In genomic region chr1:171085718-171086117, GRCm38 (mm10) we compare ENCODE assay signal across 8 mouse cellular contexts. TPM values are rescaled to one million over a fixed set of nuclear protein-coding genes. Genes with fewer than 3 reads are reported as not detected.
DNase-seq lines count a peak whose midpoint lies in the region; ATAC-seq and TF ChIP-seq lines count a peak whose summit lies in the region.

No protein-coding gene starts in this region.

- WGBS in heart, embryonic 11.5 days (ENCODE audit: insufficient replicate concordance): 1% methylated on average over 26 of the region's 26 CpGs
- WGBS in hindbrain, embryonic 13.5 days: under 1% methylated on average over 26 of the region's 26 CpGs
- 1% methylated on average over 26 of the region's 26 CpGs for WGBS in midbrain, embryonic 14.5 days

- no peak for TF ChIP-seq CTCF in cortical plate, adult 2 months (IDR thresholded peaks at IDR 0.05; ENCODE audit: extremely low read depth, insufficient read depth, low read length)

- TF ChIP-seq POLR2A in cortical plate, adult 2 months (IDR thresholded peaks at IDR 0.05; ENCODE audit: extremely low read depth, insufficient read depth, low read length): no peak

- no peaks in the 10 kb centered on the region for H3K4me1 ChIP-seq in heart, embryonic 11.5 days (ENCODE audit: control insufficient read depth, insufficient read depth, low read length)
- no peaks in the 10 kb centered on the region for H3K4me1 ChIP-seq in cortical plate, adult 2 months (ENCODE audit: control insufficient read depth, insufficient read depth, low read length)
- peaks cover 7% of the 10 kb centered on the region; the same call in 1 of the 2 replicates for H3K4me1 ChIP-seq in hindbrain, embryonic 13.5 days (replicated peaks)
- no peaks in the 10 kb centered on the region for H3K4me1 ChIP-seq in midbrain, embryonic 14.5 days (ENCODE audit: control insufficient read depth, insufficient read depth, low read length)

- no peak overlapping the region for H3K27ac ChIP-seq in heart, embryonic 11.5 days (ENCODE audit: low read depth, low read length)
- no peak overlapping the region for H3K27ac ChIP-seq in cortical plate, adult 2 months (ENCODE audit: insufficient read depth, low read length)
- H3K27ac ChIP-seq in hindbrain, embryonic 13.5 days: no peak overlapping the region
- H3K27ac ChIP-seq in midbrain, embryonic 14.5 days (replicated peaks; ENCODE audit: low read depth, low read length): no peak overlapping the region

- no peaks in the 10 kb centered on the region for H3K36me3 ChIP-seq in heart, embryonic 11.5 days (ENCODE audit: control insufficient read depth, insufficient read depth, low read length)
- H3K36me3 ChIP-seq in hindbrain, embryonic 13.5 days: no peaks in the 10 kb centered on the region
- no peaks in the 10 kb centered on the region for H3K36me3 ChIP-seq in midbrain, embryonic 14.5 days (ENCODE audit: control insufficient read depth, insufficient read depth, low read length)

- peak overlapping the region; percentile 82 for H3K4me2 ChIP-seq in heart, embryonic 11.5 days
- H3K4me2 ChIP-seq in hindbrain, embryonic 13.5 days: peak overlapping the region; percentile 77
- peak overlapping the region; percentile 73 for H3K4me2 ChIP-seq in midbrain, embryonic 14.5 days (ENCODE audit: low read length)

- peaks cover 13% of the 10 kb centered on the region for H3K27me3 ChIP-seq in heart, embryonic 11.5 days (ENCODE audit: control insufficient read depth, insufficient read depth, low read length)
- peaks cover 47% of the 10 kb centered on the region for H3K27me3 ChIP-seq in hindbrain, embryonic 13.5 days
- H3K27me3 ChIP-seq in midbrain, embryonic 14.5 days (ENCODE audit: control insufficient read depth, insufficient read depth, low read length): peaks cover 12% of the 10 kb centered on the region

- H3K4me3 ChIP-seq in heart, embryonic 11.5 days (ENCODE audit: low read depth, low read length): peak overlapping the region; percentile 52
- H3K4me3 ChIP-seq in cortical plate, adult 2 months (ENCODE audit: insufficient read depth, low read length): peak overlapping the region; percentile 24
- peak overlapping the region; percentile 52 for H3K4me3 ChIP-seq in hindbrain, embryonic 13.5 days
- H3K4me3 ChIP-seq in midbrain, embryonic 14.5 days (replicated peaks; ENCODE audit: low read depth, low read length): peak overlapping the region; percentile 51

- 0 out of 2 replicates have a peak overlapping the region, but pooled peaks have one; percentile 54 for H3K9ac ChIP-seq in heart, embryonic 11.5 days (ENCODE audit: low read depth, low read length)
- H3K9ac ChIP-seq in hindbrain, embryonic 13.5 days: peak overlapping the region; percentile 72
- H3K9ac ChIP-seq in midbrain, embryonic 14.5 days (replicated peaks; ENCODE audit: low read length): peak overlapping the region; percentile 51

- ATAC-seq in heart, embryonic 11.5 days (replicated peaks; ENCODE audit: insufficient number of reproducible peaks, low FRiP score, low TSS enrichment): no peak
- peak; percentile 12; the same call in 1 of the 2 replicates for ATAC-seq in hindbrain, embryonic 13.5 days (ENCODE audit: low FRiP score)
- no peak for ATAC-seq in midbrain, embryonic 14.5 days (ENCODE audit: low FRiP score, low TSS enrichment)

- DNase-seq in heart, postnatal 10 days: no peak
- peak; percentile 65 for DNase-seq in midbrain, embryonic 14.5 days
- DNase-seq in adrenal gland, postnatal 36 days: no peak
- DNase-seq in cerebellum, adult 11-12 months: no peak
- no peak for DNase-seq in urinary bladder, adult 18-20 months (ENCODE audit: low spot score in 2 of 2)

- intact Hi-C loops in heart, postnatal 10 days (cut with DNase I): no loop called here

- H3K9me3 ChIP-seq in heart, embryonic 11.5 days (replicated peaks; ENCODE audit: control insufficient read depth, low read length): no peaks in the 10 kb centered on the region
- H3K9me3 ChIP-seq in hindbrain, embryonic 13.5 days: no peaks in the 10 kb centered on the region
- H3K9me3 ChIP-seq in midbrain, embryonic 14.5 days (ENCODE audit: control insufficient read depth, low read length): no peaks in the 10 kb centered on the region

RNA-seq across cellular contexts. Expression of gene Fcgr3, which starts 21.0 kb away (rescaled TPM):
- polyA plus RNA-seq in heart, embryonic 11.5 days (2014; fragmentation: Nextera tagmentation; extraction: Ambion mirVana): 3.8 and 4.4 TPM in 2 replicates
- total RNA-seq in heart, postnatal 10 days (2021): 1 to 10 TPM; 7.4 to 8.9 TPM
- 20.6 and 21.1 TPM in 2 replicates for polyA plus RNA-seq in cortical plate, adult 2 months (2012; rRNA removed)
- 8.1 and 10.0 TPM in 2 replicates for polyA plus RNA-seq in hindbrain, embryonic 13.5 days (2015; fragmentation: Nextera tagmentation; extraction: Ambion mirVana)
- 2.5 and 8.3 TPM in 2 replicates for polyA plus RNA-seq in midbrain, embryonic 14.5 days (2014; fragmentation: Nextera tagmentation; extraction: Ambion mirVana)
- 10 to 100 TPM; 10.9 to 19.5 TPM for total RNA-seq in adrenal gland, postnatal 36 days (2021)

RNA-seq across cellular contexts. Expression of gene Cfap126, which starts 28.0 kb away (rescaled TPM):
- 2.7 and 5.6 TPM in 2 replicates for polyA plus RNA-seq in heart, embryonic 11.5 days (2014; fragmentation: Nextera tagmentation; extraction: Ambion mirVana)
- total RNA-seq in heart, postnatal 10 days (2021): 1 to 10 TPM in 1 of 2 experiments, under 1 TPM in 1; 0.67 to 1.6 TPM
- 2.7 and 4.5 TPM in 2 replicates for polyA plus RNA-seq in cortical plate, adult 2 months (2012; rRNA removed)
- 9.4 and 18.4 TPM in 2 replicates for polyA plus RNA-seq in hindbrain, embryonic 13.5 days (2015; fragmentation: Nextera tagmentation; extraction: Ambion mirVana)
- 2.7 and 4.2 TPM in 2 replicates for polyA plus RNA-seq in midbrain, embryonic 14.5 days (2014; fragmentation: Nextera tagmentation; extraction: Ambion mirVana)
- total RNA-seq in adrenal gland, postnatal 36 days (2021): 1 to 10 TPM; 1.9 to 2.6 TPM
